Mouse (Mus musculus): ENCODE measurements around the gene Tulp4. TPM values are rescaled to one million over a fixed set of nuclear protein-coding genes. Genes with fewer than 3 reads are reported as not detected.
"Not testable (repeated sequence)": the region's sequence is repeated elsewhere in the genome, so short reads cannot be mapped to it uniquely, and the experiment has no call there.

Gene Tulp4
- polyA plus RNA-seq, 1 experiment from 2014 or later = 89.8 TPM

DNA sequence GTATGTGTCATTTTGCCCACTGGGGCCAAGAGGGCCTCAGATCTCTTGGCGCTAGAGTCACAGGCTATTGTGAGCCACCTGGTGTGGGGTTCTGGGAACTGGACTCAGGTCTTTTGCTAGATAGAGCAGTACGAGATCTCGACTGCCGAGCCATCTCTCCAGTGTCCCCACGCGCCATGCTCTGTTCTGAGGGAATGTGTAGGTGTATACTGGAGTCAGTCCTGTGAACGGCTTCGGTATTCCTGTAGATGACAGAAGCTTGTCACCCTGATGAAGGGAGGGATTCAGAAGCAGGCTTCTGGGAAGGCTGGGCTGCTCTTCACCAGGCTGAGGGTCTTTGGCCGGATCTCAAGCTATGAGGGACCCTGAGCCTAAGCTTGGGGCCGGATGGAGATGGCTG lies 173.5 kb downstream of the Tulp4 start:
- not testable (repeated sequence) for H3K27me3 ChIP-seq; H3K36me3 ChIP-seq; H3K9me3 ChIP-seq (replicated peaks); ATAC-seq (ENCODE audit: insufficient number of reproducible peaks, low FRiP score, low TSS enrichment, low read depth); H3K27ac ChIP-seq (replicated peaks); H3K4me1 ChIP-seq; H3K4me3 ChIP-seq (replicated peaks); H3K9ac ChIP-seq; H3K4me2 ChIP-seq (replicated peaks)
- 86% methylated on average over 10 of the region's 10 CpGs for WGBS

DNA sequence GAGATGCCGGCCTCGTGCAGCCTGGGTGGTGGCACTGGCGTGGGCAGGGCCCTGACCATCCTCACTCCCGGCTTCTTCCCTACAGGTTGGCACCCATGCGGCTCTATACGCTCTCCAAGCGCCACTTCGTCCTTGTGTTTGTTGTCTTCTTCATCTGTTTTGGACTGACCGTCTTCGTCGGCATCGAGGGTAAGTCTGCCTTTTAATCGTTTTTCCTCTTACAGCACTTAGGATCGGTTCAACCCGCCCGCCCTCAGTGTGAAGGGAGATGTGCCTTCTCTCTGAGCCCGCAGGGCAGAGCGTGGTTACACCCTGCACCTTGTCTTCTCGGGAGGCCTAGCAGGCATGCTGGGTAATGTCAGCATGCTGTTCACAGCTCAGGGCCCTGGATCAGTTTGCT lies 174.3 kb downstream of the Tulp4 start:
- not testable (repeated sequence) for H3K9me3 ChIP-seq (replicated peaks); H3K4me2 ChIP-seq (replicated peaks); H3K9ac ChIP-seq; H3K4me3 ChIP-seq (replicated peaks); H3K27me3 ChIP-seq; H3K4me1 ChIP-seq; H3K27ac ChIP-seq (replicated peaks); H3K36me3 ChIP-seq; ATAC-seq (ENCODE audit: insufficient number of reproducible peaks, low FRiP score, low TSS enrichment, low read depth)
- WGBS = 94% methylated on average over 18 of the region's 19 CpGs

DNA sequence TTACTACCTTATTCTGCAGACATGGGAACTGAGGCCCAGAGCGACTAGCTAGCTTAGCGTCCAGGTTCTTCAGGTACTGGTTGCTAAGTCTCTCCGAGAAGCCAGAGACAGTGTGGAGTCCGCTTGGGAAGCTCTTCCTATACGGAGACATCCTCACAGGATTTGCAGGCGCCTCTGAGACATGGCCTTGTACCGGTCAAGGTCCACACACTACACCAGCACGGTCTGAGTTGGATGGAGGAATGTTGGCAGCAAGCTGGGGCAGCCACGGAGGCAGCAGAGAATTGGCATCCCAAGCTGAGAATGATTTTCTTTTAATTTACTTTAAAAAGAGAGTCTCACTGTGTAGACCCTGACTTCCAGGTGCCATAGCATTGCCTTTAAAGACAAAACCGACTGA lies 176.9 kb downstream of the Tulp4 start:
- not testable (repeated sequence) for H3K9ac ChIP-seq; H3K9me3 ChIP-seq (replicated peaks); H3K27ac ChIP-seq (replicated peaks); H3K4me2 ChIP-seq (replicated peaks); H3K4me3 ChIP-seq (replicated peaks); ATAC-seq (ENCODE audit: insufficient number of reproducible peaks, low FRiP score, low TSS enrichment, low read depth); H3K4me1 ChIP-seq; H3K27me3 ChIP-seq; H3K36me3 ChIP-seq
- 92% methylated on average over 8 of the region's 10 CpGs for WGBS

DNA sequence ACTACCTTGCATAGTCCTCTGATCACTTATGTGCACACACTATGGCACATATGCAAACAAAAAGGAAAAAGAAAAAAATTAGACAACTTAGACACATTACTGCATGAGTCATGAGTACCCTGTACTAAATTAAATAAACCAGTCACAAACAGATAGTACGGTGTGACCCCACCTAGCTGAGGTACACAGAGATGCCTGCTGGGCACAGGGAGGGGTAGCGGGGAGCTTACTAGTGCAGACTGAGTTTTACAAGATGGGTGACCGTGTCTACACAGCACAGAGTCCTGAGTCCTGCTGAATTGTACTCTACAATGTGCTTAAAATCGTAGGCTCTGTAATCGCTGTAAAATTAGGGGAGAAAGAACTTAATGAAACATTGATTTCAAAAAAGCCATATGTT lies 179.9 kb downstream of the Tulp4 start:
- H3K4me3 ChIP-seq (replicated peaks); H3K9me3 ChIP-seq (replicated peaks); H3K27ac ChIP-seq (replicated peaks); ATAC-seq (ENCODE audit: insufficient number of reproducible peaks, low FRiP score, low TSS enrichment, low read depth); H3K27me3 ChIP-seq; H3K36me3 ChIP-seq; H3K9ac ChIP-seq; H3K4me2 ChIP-seq (replicated peaks); H3K4me1 ChIP-seq: not testable (repeated sequence)
- 90% methylated on average over 5 of the region's 5 CpGs for WGBS

DNA sequence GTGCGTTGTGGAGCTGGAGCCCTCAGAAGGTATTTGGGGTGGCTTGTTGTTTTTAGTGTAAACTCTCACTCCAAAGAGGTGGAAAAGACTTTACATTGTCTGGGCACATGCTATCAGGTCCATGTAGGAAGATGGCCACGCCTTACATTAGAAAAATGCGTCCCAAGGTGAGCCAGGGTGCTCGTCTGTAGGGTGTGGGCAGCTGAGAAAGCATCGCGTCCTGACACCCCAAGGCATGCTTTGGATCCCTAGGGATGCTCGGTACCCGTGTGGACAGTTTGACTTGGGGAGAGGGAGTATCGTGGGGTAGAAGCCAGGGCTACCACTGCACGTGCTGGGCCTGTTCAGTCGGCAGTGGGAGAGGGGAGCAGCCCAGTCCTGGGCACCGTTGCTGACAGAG lies 182.8 kb downstream of the Tulp4 start:
- ATAC-seq (ENCODE audit: insufficient number of reproducible peaks, low FRiP score, low TSS enrichment, low read depth) = not testable (repeated sequence)
- 89% methylated on average over 12 of the region's 12 CpGs for WGBS

DNA sequence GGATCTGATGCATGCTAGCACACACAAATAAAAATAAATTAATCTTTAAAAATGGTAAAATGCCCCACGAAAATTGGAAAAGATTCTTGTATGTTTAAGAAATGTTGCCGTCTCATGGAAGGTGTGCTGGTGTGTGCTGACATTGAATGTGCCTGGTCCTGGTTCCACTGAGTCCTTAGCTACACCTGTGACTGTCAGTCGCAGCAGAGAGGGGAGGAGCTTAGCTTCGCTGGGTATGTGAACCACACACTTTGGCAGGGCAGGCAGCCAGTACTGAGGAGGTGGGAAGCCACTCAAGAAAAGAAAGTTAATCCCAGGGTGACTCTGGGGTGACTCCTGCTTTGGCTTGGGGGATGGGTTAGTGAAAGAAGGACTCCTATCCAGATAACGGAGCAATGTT lies 187.6 kb downstream of the Tulp4 start:
- H3K4me3 ChIP-seq (replicated peaks); H3K27me3 ChIP-seq; H3K36me3 ChIP-seq; H3K4me2 ChIP-seq (replicated peaks); H3K4me1 ChIP-seq; H3K9ac ChIP-seq; H3K9me3 ChIP-seq (replicated peaks); H3K27ac ChIP-seq (replicated peaks): not testable (repeated sequence)
- WGBS = no CpG with 5 or more reads among the region's 5 CpGs
- ATAC-seq (ENCODE audit: insufficient number of reproducible peaks, low FRiP score, low TSS enrichment, low read depth) = 0 out of 2 replicates have a peak, but pooled peaks have one; percentile 21

More for the DNA sequence above, 182.8 kb downstream of the Tulp4 start:
- not testable (repeated sequence) for H3K9me3 ChIP-seq (replicated peaks); H3K27me3 ChIP-seq; H3K9ac ChIP-seq; H3K4me3 ChIP-seq (replicated peaks); H3K36me3 ChIP-seq; H3K4me1 ChIP-seq; H3K27ac ChIP-seq (replicated peaks); H3K4me2 ChIP-seq (replicated peaks)

DNA sequence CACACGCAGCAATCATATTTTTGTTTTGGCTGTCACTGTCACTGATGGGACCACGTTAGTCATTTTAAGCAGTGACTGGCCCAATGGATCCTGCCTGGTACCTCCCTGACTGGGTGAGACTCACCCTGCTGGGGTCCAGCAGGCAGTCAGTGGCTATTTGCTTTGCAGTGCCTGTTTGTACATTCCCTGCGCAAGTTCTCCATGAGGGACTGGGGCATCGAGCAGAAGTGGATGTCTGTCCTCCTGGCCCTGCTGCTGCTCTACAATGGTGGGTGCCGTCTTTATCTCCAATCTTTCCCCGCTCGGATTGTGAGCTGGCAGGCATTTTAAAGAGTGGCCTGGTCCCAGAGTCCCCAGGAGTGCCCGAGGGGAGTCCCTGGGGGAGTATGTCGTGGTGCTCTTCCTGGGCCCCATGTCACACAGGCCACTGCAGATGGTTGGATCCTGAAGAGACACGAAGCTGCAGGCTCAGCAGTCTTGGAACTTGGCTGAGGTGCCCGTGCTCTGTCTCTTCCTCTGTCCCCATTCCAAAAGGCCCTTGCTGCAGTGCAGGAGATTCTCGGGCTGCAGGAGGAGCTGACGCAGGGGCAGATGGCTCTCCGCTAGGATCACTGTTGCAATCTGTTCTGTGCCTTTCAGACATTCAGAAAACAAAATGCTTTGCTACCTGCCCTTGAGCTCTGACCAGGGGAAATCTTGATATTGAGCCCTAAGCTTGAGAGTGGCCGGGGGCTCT lies 191.0 kb downstream of the Tulp4 start:
- H3K9me3 ChIP-seq (replicated peaks); H3K4me1 ChIP-seq; H3K27ac ChIP-seq (replicated peaks); H3K4me2 ChIP-seq (replicated peaks); ATAC-seq (ENCODE audit: insufficient number of reproducible peaks, low FRiP score, low TSS enrichment, low read depth); H3K27me3 ChIP-seq; H3K9ac ChIP-seq; H3K4me3 ChIP-seq (replicated peaks); H3K36me3 ChIP-seq: not testable (repeated sequence)
- WGBS = 90% methylated on average over 9 of the region's 15 CpGs

DNA sequence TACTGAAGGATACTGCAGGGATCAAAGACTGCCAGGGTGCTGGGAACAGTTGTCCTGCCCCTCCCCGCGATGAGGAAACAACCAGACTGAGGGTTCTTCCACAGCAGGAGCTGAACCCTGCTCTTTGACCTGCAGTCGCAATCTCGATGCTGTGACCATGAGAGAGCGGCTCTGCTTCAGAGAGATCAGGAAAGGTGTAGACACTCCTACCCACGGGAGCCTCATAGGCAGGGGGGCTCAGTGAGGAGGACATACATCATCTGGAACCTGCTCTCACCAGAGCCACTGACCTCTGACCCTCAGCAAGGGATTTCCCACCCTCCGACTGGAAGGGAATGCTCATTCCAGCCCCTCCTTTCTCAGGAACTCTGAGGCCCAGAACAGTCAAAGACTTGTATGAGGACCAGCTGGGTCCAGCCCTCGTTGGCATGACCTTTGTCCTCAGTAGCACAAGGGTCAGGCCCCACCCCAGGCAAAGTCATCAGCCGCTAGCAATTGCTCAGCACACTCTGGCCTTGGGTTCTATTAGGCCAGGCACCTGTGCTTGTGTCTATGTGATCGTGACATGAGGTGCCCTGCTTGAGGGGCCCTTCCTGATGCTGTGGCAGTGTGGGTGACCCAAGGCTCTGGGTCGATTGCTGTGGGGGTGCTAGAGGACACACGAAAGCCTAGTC lies 194.1 kb downstream of the Tulp4 start:
- not testable (repeated sequence) for H3K27ac ChIP-seq (replicated peaks); ATAC-seq (ENCODE audit: insufficient number of reproducible peaks, low FRiP score, low TSS enrichment, low read depth); H3K9me3 ChIP-seq (replicated peaks); H3K4me2 ChIP-seq (replicated peaks); H3K27me3 ChIP-seq; H3K9ac ChIP-seq; H3K4me3 ChIP-seq (replicated peaks); H3K36me3 ChIP-seq; H3K4me1 ChIP-seq
- 67% methylated on average over 7 of the region's 12 CpGs for WGBS

Small RNA genes lying within 50 kb of the gene (microRNA-seq; reads per million reads assigned to microRNA genes)
- not detected for gene Gm22774 (ENCODE audit: borderline number of aligned reads)

Other genes with a start within 250 kb of the Tulp4 start
- gene Synj2, start 165.2 kb upstream of the Tulp4 start, polyA plus RNA-seq (2015; fragmentation: Nextera tagmentation; extraction: Ambion mirVana) = 3.1 and 4.0 TPM in 2 replicates
- gene Serac1, start 26.7 kb upstream of the Tulp4 start, polyA plus RNA-seq (2015; fragmentation: Nextera tagmentation; extraction: Ambion mirVana) = 3.9 and 5.4 TPM in 2 replicates
- 165 and 182 TPM in 2 replicates for gene Gtf2h5, start 26.7 kb upstream of the Tulp4 start, polyA plus RNA-seq (2015; fragmentation: Nextera tagmentation; extraction: Ambion mirVana)
- 19.4 and 21.0 TPM in 2 replicates for gene Tmem181a, start 150.4 kb downstream of the Tulp4 start, polyA plus RNA-seq (2015; fragmentation: Nextera tagmentation; extraction: Ambion mirVana)
- 14.8 and 17.2 TPM in 2 replicates for gene Dynlt1a, start 211.1 kb downstream of the Tulp4 start, polyA plus RNA-seq (2015; fragmentation: Nextera tagmentation; extraction: Ambion mirVana)

Data from embryonic facial prominence, embryonic 15.5 days (tissue).